In the genomic region with DNA sequence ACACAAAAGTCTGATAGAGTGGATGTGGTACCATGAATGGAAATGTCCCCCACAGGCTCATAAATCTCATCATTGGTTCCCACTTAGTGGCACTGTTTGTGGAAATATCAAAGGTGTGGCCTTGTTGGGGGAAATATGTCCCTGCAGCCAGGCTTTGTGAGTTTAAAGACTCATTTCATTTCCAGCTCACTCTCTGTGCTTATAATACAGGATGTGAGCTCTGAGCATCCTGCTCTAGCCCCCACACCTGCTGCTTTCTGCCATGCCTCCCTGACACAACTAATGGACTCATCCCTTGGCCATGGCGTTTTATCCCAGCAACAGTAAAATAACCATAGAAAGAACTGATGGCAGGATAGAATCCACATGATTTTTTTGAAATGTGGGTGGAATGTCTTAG, we compare ENCODE assay signal across 22 mouse cellular contexts. TPM values are rescaled to one million over a fixed set of nuclear protein-coding genes. Genes with fewer than 3 reads are reported as not detected.
DNase-seq lines count a peak whose midpoint lies in the region; ATAC-seq lines count a peak whose summit lies in the region.
"Had no signal": no experiment of that assay in that cellular context is flagged by ENCODE, and none has a peak within 500 bp of the region (broad histone marks: within the 10 kb centered on the region; RNA-seq: fewer than 3 reads in every experiment).

No protein-coding gene starts in this region.

- DNase-seq in thymus, postnatal 0 days (ENCODE audit: low spot score), result peak; percentile 63
- no peak for DNase-seq in thymus, postnatal 25 days
- DNase-seq in induced T-regulatory cell, adult 2 months (ENCODE audit: low read depth), result peak; percentile 39
- DNase-seq in thymus, postnatal 4 days, result peak; percentile 35
- no peak for DNase-seq in adrenal gland, adult 18-20 months (ENCODE audit: low spot score in 2 of 2)
- DNase-seq: adrenal gland, adult 8-10 months; adrenal gland, postnatal 25 days; B cell, adult 2 months; cerebellum, adult 11-12 months; cerebellum, adult 8-10 months; cerebellum, postnatal 10 days; cerebellum, postnatal 36 days; embryo, embryonic 11 days; forebrain, postnatal 0 days; gastrocnemius, postnatal 25 days; heart, adult 2 months; heart, postnatal 14 days had no signal

- ATAC-seq in CD4-positive, CD25-positive, alpha-beta regulatory T cell, adult 4 months, result peak; percentile 72
- ATAC-seq in frontal cortex, adult (ENCODE audit: low TSS enrichment), result no peak
- ATAC-seq: forebrain, embryonic 14.5 days; forebrain, postnatal 0 days; intestine, postnatal 0 days; Patski had no signal

RNA-seq across cellular contexts. Expression of a gene that starts 24.1 kb away (rescaled TPM):
- 172 and 182 TPM in 2 replicates for polyA plus RNA-seq in thymus, postnatal 0 days (2015; fragmentation: Nextera tagmentation; extraction: Ambion mirVana)
- polyA plus RNA-seq in CD4-positive, CD25-positive, alpha-beta regulatory T cell, adult 4 months (2017; shearing (Covaris generic)), result 100 to 1,000 TPM in 1 of 2 experiments, 10 to 100 TPM in 1; 98.0 to 104 TPM
- 10 to 100 TPM; 64.5 to 73.8 TPM for total RNA-seq in adrenal gland, adult 18-20 months (2021)

Comparison
In these comparisons a context has a peak if more than half of its experiments do, and no peak if none do; other contexts are left out.
1. DNase-seq: peak in thymus, postnatal 0 days (single experiment), induced T-regulatory cell, adult 2 months (single experiment) and thymus, postnatal 4 days (single experiment); none in thymus, postnatal 25 days (single experiment) and adrenal gland, adult 18-20 months (0 of 2).